Mouse (Mus musculus): Measurements from ENCODE around the gene Zswim7. TPM values are rescaled to one million over a fixed set of nuclear protein-coding genes. Genes with fewer than 3 reads are reported as not detected.

Zswim7 gene
- polyA plus RNA-seq, 1 experiment from 2014 or later, result 17.1 TPM

- H3K4me3 ChIP-seq, result peak overlapping the region; percentile 91
- H3K27ac ChIP-seq (replicated peaks), result peak overlapping the region; percentile 94
- peaks cover 16% of the 10 kb centered on the region for H3K4me1 ChIP-seq
- 1% methylated on average over 53 of the region's 57 CpGs for WGBS
- no peaks in the 10 kb centered on the region for H3K27me3 ChIP-seq (replicated peaks)
- peak overlapping the region; percentile 85 for H3K4me2 ChIP-seq
- peak overlapping the region; percentile 91 for H3K9ac ChIP-seq
- no peaks in the 10 kb centered on the region for H3K9me3 ChIP-seq
- peaks cover 39% of the 10 kb centered on the region for H3K36me3 ChIP-seq
- ATAC-seq (ENCODE audit: extremely low read depth, insufficient number of reproducible peaks, low FRiP score, low TSS enrichment), result peak; percentile 81
These were observed 424 bp upstream of the Zswim7 start for GRCm38 (mm10) chr11:62281601-62281997.

- Histone ChIP-seq H3K36me3 (peaks cover 5% of the 10 kb centered on the region), H3K4me3 (no peak overlapping the region), H3K9me3 (no peaks in the 10 kb centered on the region), H3K27me3 (replicated peaks) (no peaks in the 10 kb centered on the region), H3K27ac (replicated peaks) (no peak overlapping the region), H3K4me1 (peaks cover 18% of the 10 kb centered on the region), H3K4me2 (no peak overlapping the region), H3K9ac (no peak overlapping the region)
- WGBS, result 8% methylated on average over 5 of the region's 5 CpGs
- no peak for ATAC-seq (ENCODE audit: extremely low read depth, insufficient number of reproducible peaks, low FRiP score, low TSS enrichment)
These were observed 3.1 kb downstream of the Zswim7 start for GRCm38 (mm10) chr11:62278027-62278426.

GRCm38 (mm10) chr11:62277086-62277485 lies 4.1 kb downstream of the Zswim7 start:
- H3K36me3 ChIP-seq, result no peaks in the 10 kb centered on the region
- no peaks in the 10 kb centered on the region for H3K27me3 ChIP-seq (replicated peaks)
- 40% methylated on average over 8 of the region's 8 CpGs for WGBS
- ATAC-seq (ENCODE audit: extremely low read depth, insufficient number of reproducible peaks, low FRiP score, low TSS enrichment), result no peak
- H3K27ac ChIP-seq (replicated peaks), result no peak overlapping the region
- no peaks in the 10 kb centered on the region for H3K9me3 ChIP-seq
- no peak overlapping the region for H3K9ac ChIP-seq
- peaks cover 15% of the 10 kb centered on the region for H3K4me1 ChIP-seq
- H3K4me2 ChIP-seq, result no peak overlapping the region
- no peak overlapping the region for H3K4me3 ChIP-seq

GRCm38 (mm10) chr11:62270851-62271250 lies 10.3 kb downstream of the Zswim7 start:
- H3K9ac ChIP-seq, result no peak overlapping the region
- WGBS, result 54% methylated on average over 5 of the region's 5 CpGs

GRCm38 (mm10) chr11:62269097-62269496 lies 12.1 kb downstream of the Zswim7 start:
- no peak overlapping the region for H3K9ac ChIP-seq
- no peak overlapping the region for H3K4me2 ChIP-seq
- WGBS, result 70% methylated on average over 12 of the region's 12 CpGs
- H3K27me3 ChIP-seq (replicated peaks), result peaks cover 14% of the 10 kb centered on the region; the same call in 1 of the 2 replicates
- no peak overlapping the region for H3K27ac ChIP-seq (replicated peaks)
- H3K4me3 ChIP-seq, result no peak overlapping the region
- H3K4me1 ChIP-seq, result peaks cover 16% of the 10 kb centered on the region
- no peaks in the 10 kb centered on the region for H3K9me3 ChIP-seq
- no peaks in the 10 kb centered on the region for H3K36me3 ChIP-seq
- ATAC-seq (ENCODE audit: extremely low read depth, insufficient number of reproducible peaks, low FRiP score, low TSS enrichment), result no peak

More at GRCm38 (mm10) chr11:62270851-62271250, 10.3 kb downstream of the Zswim7 start:
- Histone ChIP-seq H3K9me3 (no peaks in the 10 kb centered on the region), H3K4me2 (no peak overlapping the region), H3K27ac (replicated peaks) (no peak overlapping the region), H3K4me3 (no peak overlapping the region), H3K36me3 (no peaks in the 10 kb centered on the region), H3K4me1 (peaks cover 15% of the 10 kb centered on the region), H3K27me3 (replicated peaks) (peaks cover 4% of the 10 kb centered on the region; the same call in 1 of the 2 replicates)
- no peak for ATAC-seq (ENCODE audit: extremely low read depth, insufficient number of reproducible peaks, low FRiP score, low TSS enrichment)

GRCm38 (mm10) chr11:62268381-62268780 lies 12.8 kb downstream of the Zswim7 start:
- H3K4me2 ChIP-seq, result no peak overlapping the region
- peaks cover 22% of the 10 kb centered on the region for H3K4me1 ChIP-seq
- H3K27me3 ChIP-seq (replicated peaks), result peaks cover 14% of the 10 kb centered on the region; the same call in 1 of the 2 replicates
- ATAC-seq (ENCODE audit: extremely low read depth, insufficient number of reproducible peaks, low FRiP score, low TSS enrichment), result no peak
- H3K4me3 ChIP-seq, result no peak overlapping the region
- H3K27ac ChIP-seq (replicated peaks), result no peak overlapping the region
- 64% methylated on average over 8 of the region's 8 CpGs for WGBS
- H3K36me3 ChIP-seq, result no peaks in the 10 kb centered on the region
- H3K9ac ChIP-seq, result no peak overlapping the region
- H3K9me3 ChIP-seq, result no peaks in the 10 kb centered on the region

GRCm38 (mm10) chr11:62266466-62267214 lies 14.5 kb downstream of the Zswim7 start:
- H3K27me3 ChIP-seq (replicated peaks), result peaks cover 14% of the 10 kb centered on the region; the same call in 1 of the 2 replicates
- 43% methylated on average over 17 of the region's 17 CpGs for WGBS
- no peak for ATAC-seq (ENCODE audit: extremely low read depth, insufficient number of reproducible peaks, low FRiP score, low TSS enrichment)
- no peak overlapping the region for H3K27ac ChIP-seq (replicated peaks)
- no peak overlapping the region for H3K9ac ChIP-seq
- no peaks in the 10 kb centered on the region for H3K9me3 ChIP-seq
- H3K4me3 ChIP-seq, result no peak overlapping the region
- H3K36me3 ChIP-seq, result no peaks in the 10 kb centered on the region
- H3K4me2 ChIP-seq, result 0 out of 2 replicates have a peak overlapping the region, but pooled peaks have one; percentile 18
- H3K4me1 ChIP-seq, result peaks cover 22% of the 10 kb centered on the region

- H3K4me1 ChIP-seq, result peaks cover 18% of the 10 kb centered on the region
- no peaks in the 10 kb centered on the region for H3K36me3 ChIP-seq
- no peak overlapping the region for H3K4me2 ChIP-seq
- 82% methylated on average over 7 of the region's 7 CpGs for WGBS
- peaks cover 23% of the 10 kb centered on the region for H3K27me3 ChIP-seq (replicated peaks)
- no peak overlapping the region for H3K4me3 ChIP-seq
- ATAC-seq (ENCODE audit: extremely low read depth, insufficient number of reproducible peaks, low FRiP score, low TSS enrichment), result no peak
- H3K27ac ChIP-seq (replicated peaks), result no peak overlapping the region
- H3K9ac ChIP-seq, result no peak overlapping the region
- H3K9me3 ChIP-seq, result no peaks in the 10 kb centered on the region
These were observed 15.5 kb downstream of the Zswim7 start for GRCm38 (mm10) chr11:62265642-62266041.

GRCm38 (mm10) chr11:62264018-62264417 lies 17.2 kb downstream of the Zswim7 start:
- Histone ChIP-seq H3K4me3 (no peak overlapping the region), H3K36me3 (no peaks in the 10 kb centered on the region), H3K4me2 (no peak overlapping the region), H3K9ac (no peak overlapping the region), H3K4me1 (peaks cover 15% of the 10 kb centered on the region), H3K9me3 (no peaks in the 10 kb centered on the region), H3K27ac (replicated peaks) (no peak overlapping the region), H3K27me3 (replicated peaks) (peaks cover 38% of the 10 kb centered on the region)
- no peak for ATAC-seq (ENCODE audit: extremely low read depth, insufficient number of reproducible peaks, low FRiP score, low TSS enrichment)
- 31% methylated on average over 7 of the region's 7 CpGs for WGBS

GRCm38 (mm10) chr11:62263599-62263998 lies 17.6 kb downstream of the Zswim7 start:
- peaks cover 38% of the 10 kb centered on the region for H3K27me3 ChIP-seq (replicated peaks)
- H3K9me3 ChIP-seq, result no peaks in the 10 kb centered on the region
- no peaks in the 10 kb centered on the region for H3K36me3 ChIP-seq
- no peak overlapping the region for H3K27ac ChIP-seq (replicated peaks)
- H3K4me3 ChIP-seq, result no peak overlapping the region
- no peak overlapping the region for H3K9ac ChIP-seq
- WGBS, result 67% methylated on average over 7 of the region's 7 CpGs
- H3K4me2 ChIP-seq, result no peak overlapping the region
- ATAC-seq (ENCODE audit: extremely low read depth, insufficient number of reproducible peaks, low FRiP score, low TSS enrichment), result no peak
- peaks cover 15% of the 10 kb centered on the region for H3K4me1 ChIP-seq

- Histone ChIP-seq H3K36me3 (no peaks in the 10 kb centered on the region), H3K4me3 (no peak overlapping the region), H3K27me3 (replicated peaks) (peaks cover 29% of the 10 kb centered on the region), H3K9me3 (no peaks in the 10 kb centered on the region), H3K9ac (no peak overlapping the region), H3K27ac (replicated peaks) (no peak overlapping the region), H3K4me2 (no peak overlapping the region), H3K4me1 (peaks cover 7% of the 10 kb centered on the region)
- no peak for ATAC-seq (ENCODE audit: extremely low read depth, insufficient number of reproducible peaks, low FRiP score, low TSS enrichment)
- whole genome bisulfite sequencing, result 53% methylated on average over 5 of the region's 5 CpGs
These were observed 22.0 kb downstream of the Zswim7 start for GRCm38 (mm10) chr11:62259214-62259613.

- 69% methylated on average over 5 of the region's 5 CpGs for WGBS
- peaks cover 62% of the 10 kb centered on the region for H3K27me3 ChIP-seq (replicated peaks)
These were observed 27.8 kb downstream of the Zswim7 start for GRCm38 (mm10) chr11:62253380-62253779.

More at GRCm38 (mm10) chr11:62253380-62253779, 27.8 kb downstream of the Zswim7 start:
- Histone ChIP-seq H3K27ac (replicated peaks) (no peak overlapping the region), H3K4me1 (peaks cover 13% of the 10 kb centered on the region), H3K4me2 (no peak overlapping the region), H3K36me3 (no peaks in the 10 kb centered on the region), H3K9ac (no peak overlapping the region), H3K9me3 (no peaks in the 10 kb centered on the region), H3K4me3 (no peak overlapping the region)
- ATAC-seq (ENCODE audit: extremely low read depth, insufficient number of reproducible peaks, low FRiP score, low TSS enrichment), result no peak
